Mouse (Mus musculus) kidney, adult 18-20 months (tissue): ENCODE measurements around the gene Chst4.
A peak's percentile ranks its signal among the peaks of the same experiment; 100 is the strongest.
"Not testable (repeated sequence)": the region's sequence is repeated elsewhere in the genome, so short reads cannot be mapped to it uniquely, and the experiment has no call there.

Experiments
- DNase-seq: peaks from one replicate; pipeline ENCODE4 v3.0.0; 2021

The Chst4 gene

GRCm38 (mm10) chr8:110039659-110040058 lies at the start of gene Chst4:
TSS of gene Chst4 (minus strand) at chr8:110039740.
- no peak for DNase-seq

- DNase-seq, result no peak
Observed at GRCm38 (mm10) chr8:110082416-110083105, 43.0 kb upstream of the Chst4 start.

- peak; percentile 75 for DNase-seq
Observed at GRCm38 (mm10) chr8:110079282-110080221, 40.0 kb upstream of the Chst4 start, which contains the start of gene Zfp612. TSS of gene Zfp612 (plus strand) at chr8:110079746.

GRCm38 (mm10) chr8:110074496-110074895 lies 35.0 kb upstream of the Chst4 start:
- DNase-seq, result no peak

GRCm38 (mm10) chr8:110071600-110071999 lies 32.1 kb upstream of the Chst4 start:
- peak; percentile 55 for DNase-seq

- no peak for DNase-seq
Observed at GRCm38 (mm10) chr8:110069706-110070105, 30.2 kb upstream of the Chst4 start.

- no peak for DNase-seq
Observed at GRCm38 (mm10) chr8:110065676-110066075, 26.1 kb upstream of the Chst4 start.

- DNase-seq, result no peak
Observed at GRCm38 (mm10) chr8:110064606-110065365, 25.2 kb upstream of the Chst4 start.

- DNase-seq, result no peak
Observed at GRCm38 (mm10) chr8:110064161-110064560, 24.6 kb upstream of the Chst4 start.

- DNase-seq, result no peak
Observed at GRCm38 (mm10) chr8:110058207-110058606, 18.7 kb upstream of the Chst4 start.

GRCm38 (mm10) chr8:110051208-110051607 lies 11.7 kb upstream of the Chst4 start:
- no peak for DNase-seq

GRCm38 (mm10) chr8:110040509-110040908 lies 969 bp upstream of the Chst4 start:
- no peak for DNase-seq

GRCm38 (mm10) chr8:110039216-110039615 lies 324 bp downstream of the Chst4 start:
- no peak for DNase-seq

- DNase-seq, result no peak
Observed at GRCm38 (mm10) chr8:110036156-110036555, 3.4 kb downstream of the Chst4 start.

GRCm38 (mm10) chr8:110034331-110034730 lies 5.2 kb downstream of the Chst4 start:
- no peak for DNase-seq

- not testable (repeated sequence) for DNase-seq
Observed at GRCm38 (mm10) chr8:110033771-110034170, 5.8 kb downstream of the Chst4 start.

GRCm38 (mm10) chr8:110022768-110023344 lies 16.7 kb downstream of the Chst4 start:
- DNase-seq, result no peak

GRCm38 (mm10) chr8:110022081-110022480 lies 17.5 kb downstream of the Chst4 start:
- no peak for DNase-seq

- DNase-seq, result peak; percentile 56
Observed at GRCm38 (mm10) chr8:110010868-110011267, 28.7 kb downstream of the Chst4 start.

GRCm38 (mm10) chr8:110008995-110009446 lies 30.5 kb downstream of the Chst4 start:
- DNase-seq, result no peak

- no peak for DNase-seq
Observed at GRCm38 (mm10) chr8:110008228-110008994, 31.1 kb downstream of the Chst4 start.
